Mouse (Mus musculus) thymus, postnatal 0 days (tissue): ENCODE results near the gene Bcl2l15. TPM values are rescaled to one million over a fixed set of nuclear protein-coding genes. Genes with fewer than 3 reads are reported as not detected.

Experiments used
- DNase-seq: peaks from one replicate; pipeline ENCODE4 v3.0.0-alpha.2; 2015; ENCODE audit warnings: low spot score
- polyA plus RNA-seq: library from polyadenylated mRNA; unstranded; fragments of >200 nt; fragmentation: Nextera tagmentation; extraction: Ambion mirVana; gene quantifications from 2 replicates; pipeline ENCODE4 v1.2.1, GENCODE M21; 2015

Bcl2l15 gene
- polyA plus RNA-seq, 1 experiment from 2014 or later = 2.4 TPM

DNA sequence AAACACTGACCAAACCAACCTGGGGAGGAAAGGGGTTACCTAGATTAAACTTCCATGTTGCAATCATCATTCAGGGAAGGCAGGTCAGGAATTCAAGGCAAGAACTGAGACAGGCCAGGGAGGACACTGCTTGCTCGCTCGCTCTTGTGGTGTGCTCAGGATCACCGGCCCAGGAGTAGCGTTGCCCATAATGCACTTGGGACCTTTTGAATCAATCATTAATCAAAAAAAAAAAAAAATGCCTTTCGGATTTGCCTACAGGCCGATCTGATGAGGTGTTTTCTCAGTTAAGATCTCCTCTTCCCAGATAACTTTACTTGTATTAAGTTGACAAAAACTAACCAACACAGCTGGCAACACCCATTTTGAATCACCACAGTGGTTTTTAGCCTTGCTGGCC lies 31.8 kb downstream of the Bcl2l15 start:
- no peak for DNase-seq

DNA sequence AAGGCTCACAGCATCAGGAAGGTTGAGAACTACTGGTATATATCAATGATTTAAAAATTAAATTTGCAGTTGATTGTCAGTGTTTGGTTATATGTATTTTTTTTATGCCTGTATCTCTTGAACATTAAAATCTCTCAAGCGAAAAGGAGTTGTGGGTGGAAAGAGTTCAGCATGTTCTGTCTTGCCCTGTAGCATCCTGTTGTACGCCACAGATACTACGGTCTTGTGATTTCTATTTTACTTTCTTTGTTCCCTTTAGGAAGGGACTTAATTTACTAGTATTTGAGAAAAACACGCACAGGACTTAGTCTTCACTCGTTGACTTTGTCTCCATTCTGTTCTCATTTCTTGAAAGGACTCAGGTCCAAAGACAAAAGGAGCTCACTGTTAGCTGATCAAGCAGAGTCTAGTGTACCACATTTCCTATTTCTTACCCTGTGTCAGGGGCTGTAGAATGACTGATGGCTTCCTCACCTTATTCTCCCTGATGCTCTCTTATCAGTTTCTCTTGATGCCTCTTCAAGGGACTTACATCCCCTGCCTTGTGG lies 35.1 kb downstream of the Bcl2l15 start:
- DNase-seq = peak; percentile 11

DNA sequence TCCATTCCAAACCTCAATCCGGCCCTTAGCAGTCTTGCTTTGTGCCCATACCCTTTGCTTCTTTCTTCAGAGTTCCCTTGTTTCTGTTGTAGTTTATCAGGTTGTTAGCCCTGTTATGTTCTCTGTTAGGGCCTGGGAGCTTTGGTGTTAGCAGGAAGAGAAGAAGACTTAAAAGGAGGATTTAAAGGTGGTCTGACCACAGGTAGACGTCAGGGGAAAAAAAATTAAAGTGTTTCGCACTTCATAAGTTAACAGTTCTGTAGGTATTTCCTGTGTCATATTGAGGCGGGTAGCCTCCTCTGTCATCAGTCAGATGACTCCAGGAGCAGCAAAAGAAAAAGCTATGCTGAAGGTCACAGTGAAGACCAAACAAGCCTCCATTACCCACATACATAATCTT lies 35.6 kb downstream of the Bcl2l15 start:
- peak; percentile 25 for DNase-seq

DNA sequence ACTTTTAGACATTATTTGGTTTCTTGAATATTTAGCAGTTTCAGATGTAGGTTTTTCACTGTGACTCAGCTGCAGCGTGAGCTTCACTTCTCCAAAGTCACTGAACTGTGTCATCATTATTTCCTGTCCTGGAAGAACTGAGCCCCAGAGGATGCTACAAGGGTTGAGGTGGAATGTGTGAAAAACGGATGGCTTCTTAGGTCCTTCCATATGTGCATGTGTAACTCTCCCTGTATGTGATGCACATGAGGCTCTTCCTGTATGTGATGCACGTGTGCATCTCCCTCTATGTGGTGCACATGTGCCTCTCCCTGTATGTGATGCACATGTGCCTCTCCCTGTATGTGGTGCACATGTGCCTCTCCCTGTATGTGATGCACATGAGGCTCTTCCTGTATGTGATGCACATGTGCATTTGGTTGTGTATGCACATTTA lies 40.3 kb downstream of the Bcl2l15 start:
- DNase-seq = no peak

DNA sequence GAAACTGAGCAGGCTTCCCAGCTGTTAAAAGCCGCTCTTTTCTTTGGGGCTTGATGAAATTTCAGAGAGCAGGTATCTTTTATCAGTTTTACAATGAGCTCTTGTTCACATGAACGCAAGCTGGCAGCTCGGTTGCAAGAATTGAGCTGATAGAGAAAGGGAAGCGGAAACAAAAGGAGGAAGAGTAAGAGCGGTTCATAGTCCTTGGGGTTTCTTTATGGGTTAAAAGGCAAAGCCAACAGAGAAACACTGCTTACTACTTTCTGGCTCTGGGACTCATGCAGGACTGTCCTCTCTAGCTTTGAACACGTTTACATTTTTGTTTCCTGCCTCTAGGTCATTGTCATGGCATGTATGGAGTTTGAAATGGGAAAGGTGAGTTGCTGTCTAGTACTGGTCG lies 41.9 kb downstream of the Bcl2l15 start:
- no peak for DNase-seq

DNA sequence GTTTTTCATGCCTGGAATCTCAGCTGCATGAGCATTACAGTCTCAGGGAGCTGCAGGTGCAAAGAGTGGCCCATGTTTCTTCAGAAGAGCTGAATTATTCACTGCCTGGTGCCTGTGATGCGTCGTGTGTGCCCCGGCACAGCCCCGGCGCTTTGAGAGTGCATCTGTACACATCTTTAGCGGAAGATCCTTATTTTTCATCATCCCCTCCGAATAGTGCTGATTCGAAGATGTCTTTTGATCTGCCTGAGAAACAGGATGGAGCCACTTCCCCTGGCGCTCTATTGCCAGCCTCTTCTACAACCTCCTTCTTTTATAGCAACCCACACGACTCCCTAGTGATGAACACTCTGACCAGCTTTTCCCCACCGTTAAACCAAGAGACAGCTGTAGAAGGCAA lies 53.5 kb downstream of the Bcl2l15 start:
- peak; percentile 64 for DNase-seq

DNA sequence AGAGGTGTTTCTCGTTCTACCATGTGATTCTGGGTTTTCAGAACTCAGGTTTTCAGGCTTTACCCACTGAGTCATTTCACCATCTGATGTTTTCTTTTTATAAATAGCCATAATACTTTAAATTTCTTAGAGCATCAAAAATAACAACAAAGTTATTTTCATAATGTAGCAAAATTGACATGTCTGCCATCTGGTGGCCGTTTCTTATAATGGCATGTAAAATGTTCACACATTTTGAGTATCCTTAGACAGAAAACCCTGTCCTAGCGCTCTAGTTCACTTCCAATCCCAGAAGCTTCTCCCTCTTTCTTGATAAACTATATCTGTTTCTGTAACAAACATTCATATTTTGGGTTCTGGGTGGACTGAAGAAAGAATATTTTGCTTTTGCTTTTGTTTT lies 55.2 kb downstream of the Bcl2l15 start:
- peak; percentile 74 for DNase-seq

DNA sequence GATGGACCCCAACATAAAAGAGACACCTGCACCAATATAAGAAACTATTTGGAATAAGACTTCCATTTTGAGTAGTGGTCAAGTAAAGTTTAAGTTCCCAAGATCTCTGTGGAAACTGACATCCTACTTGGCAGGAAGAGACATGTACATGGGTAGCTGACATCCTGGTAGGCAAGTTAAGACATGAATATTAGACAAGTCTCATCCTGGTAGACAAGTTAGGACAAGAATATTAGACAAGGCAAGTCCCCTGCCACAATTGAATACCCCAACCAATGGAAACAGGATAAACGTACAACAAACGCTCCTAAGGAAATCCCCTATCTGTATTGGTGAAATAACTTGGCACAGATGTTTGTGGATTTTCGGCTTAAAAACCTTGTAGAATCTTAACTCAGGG lies 61.0 kb downstream of the Bcl2l15 start:
- DNase-seq = no peak

Other genes with a start within 250 kb of the Bcl2l15 start
- 0.24 and 0.42 TPM in 2 replicates for gene Atg4a-ps, start 186.5 kb upstream of the Bcl2l15 start, polyA plus RNA-seq
- gene Olfml3, start 94.6 kb upstream of the Bcl2l15 start, polyA plus RNA-seq = 2.4 and 2.9 TPM in 2 replicates
- not detected in 2 replicates for gene Gm10964, start 93.2 kb upstream of the Bcl2l15 start, polyA plus RNA-seq
- gene Hipk1, start 41.0 kb upstream of the Bcl2l15 start, polyA plus RNA-seq = 19.9 and 24.5 TPM in 2 replicates
- 47.8 and 50.9 TPM in 2 replicates for gene Dclre1b, start 23.2 kb upstream of the Bcl2l15 start, polyA plus RNA-seq
- 24.8 and 26.4 TPM in 2 replicates for gene Ap4b1, start 23.1 kb upstream of the Bcl2l15 start, polyA plus RNA-seq
- gene Gm43064, start 23.0 kb upstream of the Bcl2l15 start, polyA plus RNA-seq = 0.19 and 0.29 TPM in 2 replicates
- gene Ptpn22, start 27.2 kb downstream of the Bcl2l15 start, polyA plus RNA-seq = 59.5 and 64.6 TPM in 2 replicates
- 18.6 and 22.2 TPM in 2 replicates for gene Rsbn1, start 81.5 kb downstream of the Bcl2l15 start, polyA plus RNA-seq
- 38.9 and 43.8 TPM in 2 replicates for gene Phtf1, start 135.5 kb downstream of the Bcl2l15 start, polyA plus RNA-seq